Mouse (Mus musculus): ENCODE measurements around the gene Esrrb. TPM values are rescaled to one million over a fixed set of nuclear protein-coding genes. Genes with fewer than 3 reads are reported as not detected.
A peak's percentile ranks its signal among the peaks of the same experiment; 100 is the strongest.

Esrrb gene
- polyA plus RNA-seq, 1 experiment from 2014 or later = 1.8 TPM

GRCm38 (mm10) chr12:86422166-86422910 is 61.4 kb downstream of the Esrrb start:
- Histone ChIP-seq H3K4me2 (replicated peaks) (peak overlapping the region; percentile 77), H3K27me3 (peaks cover 94% of the 10 kb centered on the region), H3K4me1 (peaks cover 23% of the 10 kb centered on the region), H3K9ac (replicated peaks) (peak overlapping the region; percentile 56; the same call in 1 of the 2 replicates), H3K36me3 (no peaks in the 10 kb centered on the region), H3K9me3 (no peaks in the 10 kb centered on the region), H3K4me3 (peak overlapping the region; percentile 53), H3K27ac (replicated peaks) (no peak overlapping the region)
- WGBS = 1% methylated on average over 59 of the region's 59 CpGs
- no peak for ATAC-seq (ENCODE audit: low FRiP score, low read depth)

GRCm38 (mm10) chr12:86423102-86423501 is 62.2 kb downstream of the Esrrb start:
- Histone ChIP-seq H3K4me3 (peak overlapping the region; percentile 53), H3K27me3 (peaks cover 89% of the 10 kb centered on the region), H3K9ac (replicated peaks) (no peak overlapping the region; the same call in 1 of the 2 replicates), H3K4me1 (peaks cover 23% of the 10 kb centered on the region), H3K9me3 (no peaks in the 10 kb centered on the region), H3K4me2 (replicated peaks) (peak overlapping the region; percentile 77; the same call in 1 of the 2 replicates), H3K27ac (replicated peaks) (no peak overlapping the region), H3K36me3 (no peaks in the 10 kb centered on the region)
- ATAC-seq (ENCODE audit: low FRiP score, low read depth) = no peak
- 3% methylated on average over 13 of the region's 13 CpGs for WGBS

GRCm38 (mm10) chr12:86427585-86427984 is 66.7 kb downstream of the Esrrb start:
- Histone ChIP-seq H3K4me3 (no peak overlapping the region), H3K36me3 (no peaks in the 10 kb centered on the region), H3K4me2 (replicated peaks) (no peak overlapping the region), H3K9me3 (no peaks in the 10 kb centered on the region), H3K27me3 (peaks cover 69% of the 10 kb centered on the region), H3K9ac (replicated peaks) (no peak overlapping the region), H3K27ac (replicated peaks) (no peak overlapping the region), H3K4me1 (peaks cover 7% of the 10 kb centered on the region)
- no peak for ATAC-seq (ENCODE audit: low FRiP score, low read depth)
- WGBS = 74% methylated on average over 2 of the region's 2 CpGs

GRCm38 (mm10) chr12:86431671-86432070 is 70.8 kb downstream of the Esrrb start:
- ATAC-seq (ENCODE audit: low FRiP score, low read depth) = no peak
- no peak overlapping the region for H3K9ac ChIP-seq (replicated peaks)
- no peaks in the 10 kb centered on the region for H3K36me3 ChIP-seq
- WGBS = 35% methylated on average over 5 of the region's 5 CpGs
- no peak overlapping the region for H3K4me2 ChIP-seq (replicated peaks)
- no peak overlapping the region for H3K27ac ChIP-seq (replicated peaks)
- no peaks in the 10 kb centered on the region for H3K9me3 ChIP-seq
- H3K4me1 ChIP-seq = 0 out of 2 replicates have a peak, but pooled peaks cover 7% of the 10 kb centered on the region
- peaks cover 50% of the 10 kb centered on the region for H3K27me3 ChIP-seq
- H3K4me3 ChIP-seq = no peak overlapping the region

- Histone ChIP-seq H3K4me2 (replicated peaks) (peak overlapping the region; percentile 50), H3K27ac (replicated peaks) (no peak overlapping the region), H3K9ac (replicated peaks) (no peak overlapping the region), H3K36me3 (no peaks in the 10 kb centered on the region), H3K4me1 (0 out of 2 replicates have a peak, but pooled peaks cover 7% of the 10 kb centered on the region), H3K9me3 (no peaks in the 10 kb centered on the region), H3K4me3 (peak overlapping the region; percentile 23), H3K27me3 (peaks cover 44% of the 10 kb centered on the region)
- peak; percentile 84 for ATAC-seq (ENCODE audit: low FRiP score, low read depth)
- 3% methylated on average over 12 of the region's 13 CpGs for WGBS
Observed at GRCm38 (mm10) chr12:86433371-86433821, 72.5 kb downstream of the Esrrb start.

- 88% methylated on average over 13 of the region's 13 CpGs for WGBS
- Histone ChIP-seq H3K4me2 (replicated peaks) (no peak overlapping the region), H3K4me1 (0 out of 2 replicates have a peak, but pooled peaks cover 7% of the 10 kb centered on the region), H3K9me3 (no peaks in the 10 kb centered on the region), H3K27me3 (peaks cover 30% of the 10 kb centered on the region), H3K9ac (replicated peaks) (no peak overlapping the region), H3K4me3 (no peak overlapping the region), H3K27ac (replicated peaks) (no peak overlapping the region), H3K36me3 (no peaks in the 10 kb centered on the region)
- no peak for ATAC-seq (ENCODE audit: low FRiP score, low read depth)
Observed at GRCm38 (mm10) chr12:86435651-86436050, 74.7 kb downstream of the Esrrb start.

- Histone ChIP-seq H3K9ac (replicated peaks) (no peak overlapping the region), H3K4me3 (no peak overlapping the region), H3K9me3 (no peaks in the 10 kb centered on the region), H3K4me1 (no peaks in the 10 kb centered on the region), H3K27me3 (no peaks in the 10 kb centered on the region), H3K27ac (replicated peaks) (no peak overlapping the region), H3K4me2 (replicated peaks) (no peak overlapping the region), H3K36me3 (no peaks in the 10 kb centered on the region)
- ATAC-seq (ENCODE audit: low FRiP score, low read depth) = no peak
- WGBS = 85% methylated on average over 5 of the region's 5 CpGs
Observed at GRCm38 (mm10) chr12:86450848-86451247, 89.9 kb downstream of the Esrrb start.

- no peaks in the 10 kb centered on the region for H3K27me3 ChIP-seq
- no peaks in the 10 kb centered on the region for H3K9me3 ChIP-seq
- ATAC-seq (ENCODE audit: low FRiP score, low read depth) = no peak
- no peak overlapping the region for H3K4me2 ChIP-seq (replicated peaks)
- 75% methylated on average over 1 of the region's 1 CpGs for whole genome bisulfite sequencing
- H3K36me3 ChIP-seq = no peaks in the 10 kb centered on the region
- no peak overlapping the region for H3K27ac ChIP-seq (replicated peaks)
- no peak overlapping the region for H3K9ac ChIP-seq (replicated peaks)
- H3K4me3 ChIP-seq = no peak overlapping the region
- no peaks in the 10 kb centered on the region for H3K4me1 ChIP-seq
Observed at GRCm38 (mm10) chr12:86455009-86455408, 94.1 kb downstream of the Esrrb start.

GRCm38 (mm10) chr12:86462742-86463470 is 102.0 kb downstream of the Esrrb start:
- H3K4me1 ChIP-seq = peaks cover 7% of the 10 kb centered on the region; the same call in 1 of the 2 replicates
- no peak for ATAC-seq (ENCODE audit: low FRiP score, low read depth)
- H3K27me3 ChIP-seq = no peaks in the 10 kb centered on the region
- WGBS = 69% methylated on average over 9 of the region's 9 CpGs
- no peak overlapping the region for H3K4me3 ChIP-seq
- no peaks in the 10 kb centered on the region for H3K36me3 ChIP-seq
- no peak overlapping the region for H3K9ac ChIP-seq (replicated peaks)
- no peaks in the 10 kb centered on the region for H3K9me3 ChIP-seq
- H3K27ac ChIP-seq (replicated peaks) = no peak overlapping the region
- no peak overlapping the region for H3K4me2 ChIP-seq (replicated peaks)

GRCm38 (mm10) chr12:86464385-86464784 is 103.5 kb downstream of the Esrrb start:
- ATAC-seq (ENCODE audit: low FRiP score, low read depth) = no peak
- no peak overlapping the region for H3K4me2 ChIP-seq (replicated peaks)
- H3K9ac ChIP-seq (replicated peaks) = no peak overlapping the region
- H3K4me1 ChIP-seq = peaks cover 7% of the 10 kb centered on the region; the same call in 1 of the 2 replicates
- H3K27me3 ChIP-seq = no peaks in the 10 kb centered on the region
- WGBS = 94% methylated on average over 1 of the region's 1 CpGs
- H3K9me3 ChIP-seq = no peaks in the 10 kb centered on the region
- no peaks in the 10 kb centered on the region for H3K36me3 ChIP-seq
- H3K27ac ChIP-seq (replicated peaks) = no peak overlapping the region
- no peak overlapping the region for H3K4me3 ChIP-seq

- Histone ChIP-seq H3K4me2 (replicated peaks) (no peak overlapping the region), H3K27ac (replicated peaks) (no peak overlapping the region), H3K4me3 (no peak overlapping the region), H3K27me3 (no peaks in the 10 kb centered on the region), H3K36me3 (no peaks in the 10 kb centered on the region), H3K9ac (replicated peaks) (no peak overlapping the region), H3K9me3 (no peaks in the 10 kb centered on the region), H3K4me1 (peaks cover 7% of the 10 kb centered on the region; the same call in 1 of the 2 replicates)
- ATAC-seq (ENCODE audit: low FRiP score, low read depth) = no peak
- 69% methylated on average over 4 of the region's 4 CpGs for WGBS
Observed at GRCm38 (mm10) chr12:86466180-86466579, 105.3 kb downstream of the Esrrb start.

GRCm38 (mm10) chr12:86469919-86470318 is 109.0 kb downstream of the Esrrb start:
- Histone ChIP-seq H3K4me3 (no peak overlapping the region), H3K27ac (replicated peaks) (no peak overlapping the region), H3K27me3 (peaks cover 3% of the 10 kb centered on the region; the same call in 1 of the 2 replicates), H3K36me3 (no peaks in the 10 kb centered on the region), H3K9me3 (no peaks in the 10 kb centered on the region), H3K4me1 (no peaks in the 10 kb centered on the region), H3K4me2 (replicated peaks) (no peak overlapping the region), H3K9ac (replicated peaks) (no peak overlapping the region)
- ATAC-seq (ENCODE audit: low FRiP score, low read depth) = no peak
- 64% methylated on average over 23 of the region's 23 CpGs for WGBS
